24 mouse cellular contexts compared by ENCODE assay signal in genomic region chr10:3928008-3928545, GRCm38 (mm10).
"Had no signal": no experiment of that assay in that cellular context is flagged by ENCODE, and none has a peak within 500 bp of the region (broad histone marks: within the 10 kb centered on the region; RNA-seq: fewer than 3 reads in every experiment).

No protein-coding gene starts in this region.

- H3K27ac ChIP-seq: heart, adult 2 months; hindbrain, embryonic 10.5 days; hindbrain, embryonic 12.5 days; hindbrain, embryonic 14.5 days; intestine, embryonic 15.5 days; limb, embryonic 13.5 days; limb, embryonic 15.5 days; liver, embryonic 12.5 days; liver, embryonic 14.5 days had no signal

- DNase-seq: forebrain, postnatal 0 days; gastrocnemius, postnatal 14 days; gastrocnemius, postnatal 36 days; heart, adult 2 months; heart, postnatal 10 days; heart, postnatal 4 days; kidney, adult 18-20 months; kidney, adult 8-10 months; kidney, postnatal 10 days; kidney, postnatal 25 days; kidney, postnatal 4 days; left cerebral cortex, postnatal 4 days had no signal

- H3K4me2 ChIP-seq: heart, embryonic 12.5 days; hindbrain, embryonic 12.5 days; hindbrain, embryonic 14.5 days; intestine, embryonic 15.5 days; limb, embryonic 13.5 days; limb, embryonic 15.5 days; liver, embryonic 12.5 days had no signal

- ATAC-seq: forebrain, postnatal 0 days; hindbrain, embryonic 16.5 days; inflammation-experienced regulatory T-cells, adult 6 months; intestine, embryonic 15.5 days; intestine, postnatal 0 days; liver, embryonic 12.5 days had no signal

- H3K4me1 ChIP-seq: heart, embryonic 12.5 days; hindbrain, embryonic 12.5 days; intestine, embryonic 15.5 days; limb, embryonic 15.5 days; liver, embryonic 12.5 days had no signal

- H3K9me3 ChIP-seq: heart, embryonic 12.5 days; hindbrain, embryonic 10.5 days; hindbrain, embryonic 12.5 days; intestine, embryonic 15.5 days; limb, embryonic 13.5 days; limb, embryonic 15.5 days; liver, embryonic 12.5 days had no signal

- H3K4me3 ChIP-seq: heart, adult 2 months; heart, embryonic 12.5 days; hindbrain, embryonic 10.5 days; hindbrain, embryonic 12.5 days; intestine, embryonic 15.5 days; limb, embryonic 13.5 days; limb, embryonic 15.5 days; liver, embryonic 12.5 days had no signal

- H3K9ac ChIP-seq: forebrain, postnatal 0 days; heart, embryonic 12.5 days; hindbrain, embryonic 12.5 days; hindbrain, embryonic 14.5 days; intestine, embryonic 15.5 days; limb, embryonic 13.5 days; limb, embryonic 15.5 days; liver, embryonic 12.5 days; liver, embryonic 14.5 days had no signal

- H3K36me3 ChIP-seq: heart, embryonic 12.5 days; hindbrain, embryonic 12.5 days; intestine, embryonic 15.5 days; liver, embryonic 12.5 days had no signal

- H3K27me3 ChIP-seq: heart, embryonic 12.5 days; hindbrain, embryonic 12.5 days; intestine, embryonic 15.5 days; limb, embryonic 13.5 days; limb, embryonic 15.5 days; liver, embryonic 12.5 days had no signal
